Mouse (Mus musculus): ENCODE measurements at regions not wholly inside any gene's neighbourhood (a gene's known extent, or its start where the extent isn't known, plus 50 kb on each side); places are given as distances from the start of the nearest gene placed in this dataset.
A peak's percentile ranks its signal among the peaks of the same experiment; 100 is the strongest.

GRCm38 (mm10) chr11:7371835-7372234, 158.1 kb upstream of the Igfbp3 start:
- no peak overlapping the region for H3K9ac ChIP-seq (ENCODE audit: low read depth, low read length)
- no peak for ATAC-seq (ENCODE audit: low read depth)
- DNase-seq (ENCODE audit: low spot score), result peak; percentile 45
- H3K9me3 ChIP-seq (ENCODE audit: control insufficient read depth, low read length), result no peaks in the 10 kb centered on the region
- H3K27ac ChIP-seq (replicated peaks; ENCODE audit: low read depth, low read length), result no peak overlapping the region
- no peaks in the 10 kb centered on the region for H3K36me3 ChIP-seq (ENCODE audit: control insufficient read depth, insufficient read depth, low read length)
- 60% methylated on average over 1 of the region's 1 CpGs for WGBS
- H3K4me1 ChIP-seq (ENCODE audit: control insufficient read depth, insufficient read depth, low read length), result no peaks in the 10 kb centered on the region
- H3K4me3 ChIP-seq (ENCODE audit: low read depth, low read length), result no peak overlapping the region
- H3K27me3 ChIP-seq (replicated peaks; ENCODE audit: control insufficient read depth, insufficient read depth, low read length), result no peaks in the 10 kb centered on the region
- no peak overlapping the region for H3K4me2 ChIP-seq (ENCODE audit: low read depth, low read length)

- Histone ChIP-seq H3K4me1 (ENCODE audit: control insufficient read depth, insufficient read depth, low read length) (no peaks in the 10 kb centered on the region), H3K27me3 (replicated peaks; ENCODE audit: control insufficient read depth, insufficient read depth, low read length) (no peaks in the 10 kb centered on the region), H3K9ac (ENCODE audit: low read depth, low read length) (no peak overlapping the region), H3K4me2 (ENCODE audit: low read depth, low read length) (no peak overlapping the region), H3K4me3 (ENCODE audit: low read depth, low read length) (no peak overlapping the region), H3K9me3 (ENCODE audit: control insufficient read depth, low read length) (no peaks in the 10 kb centered on the region), H3K27ac (replicated peaks; ENCODE audit: low read depth, low read length) (no peak overlapping the region), H3K36me3 (ENCODE audit: control insufficient read depth, insufficient read depth, low read length) (no peaks in the 10 kb centered on the region)
- 97% methylated on average over 3 of the region's 3 CpGs for WGBS
- DNase-seq (ENCODE audit: low spot score) (no peak), ATAC-seq (ENCODE audit: low read depth) (no peak)
Measured at GRCm38 (mm10) chr11:7361388-7361787, 147.7 kb upstream of the Igfbp3 start.

GRCm38 (mm10) chr11:7348601-7349000, 134.9 kb upstream of the Igfbp3 start:
- Histone ChIP-seq H3K4me3 (ENCODE audit: low read depth, low read length) (no peak overlapping the region), H3K4me2 (ENCODE audit: low read depth, low read length) (no peak overlapping the region), H3K36me3 (ENCODE audit: control insufficient read depth, insufficient read depth, low read length) (no peaks in the 10 kb centered on the region), H3K9me3 (ENCODE audit: control insufficient read depth, low read length) (no peaks in the 10 kb centered on the region), H3K9ac (ENCODE audit: low read depth, low read length) (no peak overlapping the region), H3K27me3 (replicated peaks; ENCODE audit: control insufficient read depth, insufficient read depth, low read length) (no peaks in the 10 kb centered on the region), H3K4me1 (ENCODE audit: control insufficient read depth, insufficient read depth, low read length) (0 out of 2 replicates have a peak, but pooled peaks cover 3% of the 10 kb centered on the region), H3K27ac (replicated peaks; ENCODE audit: low read depth, low read length) (no peak overlapping the region)
- DNase-seq (ENCODE audit: low spot score) (peak; percentile 45), ATAC-seq (ENCODE audit: low read depth) (no peak)
- WGBS, result 62% methylated on average over 1 of the region's 1 CpGs

GRCm38 (mm10) chr11:7337826-7338225, 124.1 kb upstream of the Igfbp3 start:
- Histone ChIP-seq H3K4me1 (ENCODE audit: control insufficient read depth, insufficient read depth, low read length) (no peaks in the 10 kb centered on the region), H3K9me3 (ENCODE audit: control insufficient read depth, low read length) (peaks cover 14% of the 10 kb centered on the region), H3K9ac (ENCODE audit: low read depth, low read length) (no peak overlapping the region), H3K4me3 (ENCODE audit: low read depth, low read length) (no peak overlapping the region), H3K27me3 (replicated peaks; ENCODE audit: control insufficient read depth, insufficient read depth, low read length) (no peaks in the 10 kb centered on the region), H3K27ac (replicated peaks; ENCODE audit: low read depth, low read length) (no peak overlapping the region), H3K36me3 (ENCODE audit: control insufficient read depth, insufficient read depth, low read length) (no peaks in the 10 kb centered on the region), H3K4me2 (ENCODE audit: low read depth, low read length) (no peak overlapping the region)
- no peak for ATAC-seq (ENCODE audit: low read depth)
- DNase-seq (ENCODE audit: low spot score), result no peak

GRCm38 (mm10) chr11:7317409-7317970, 103.8 kb upstream of the Igfbp3 start:
- H3K36me3 ChIP-seq (ENCODE audit: control insufficient read depth, insufficient read depth, low read length), result no peaks in the 10 kb centered on the region
- no peak overlapping the region for H3K27ac ChIP-seq (replicated peaks; ENCODE audit: low read depth, low read length)
- no peak overlapping the region for H3K4me2 ChIP-seq (ENCODE audit: low read depth, low read length)
- DNase-seq (ENCODE audit: low spot score), result no peak
- WGBS, result 66% methylated on average over 3 of the region's 3 CpGs
- ATAC-seq (ENCODE audit: low read depth), result no peak
- no peak overlapping the region for H3K9ac ChIP-seq (ENCODE audit: low read depth, low read length)
- no peaks in the 10 kb centered on the region for H3K27me3 ChIP-seq (replicated peaks; ENCODE audit: control insufficient read depth, insufficient read depth, low read length)
- no peaks in the 10 kb centered on the region for H3K4me1 ChIP-seq (ENCODE audit: control insufficient read depth, insufficient read depth, low read length)
- no peak overlapping the region for H3K4me3 ChIP-seq (ENCODE audit: low read depth, low read length)
- H3K9me3 ChIP-seq (ENCODE audit: control insufficient read depth, low read length), result no peaks in the 10 kb centered on the region

- DNase-seq (ENCODE audit: low spot score) (no peak), ATAC-seq (ENCODE audit: low read depth) (no peak)
- Histone ChIP-seq H3K27me3 (replicated peaks; ENCODE audit: control insufficient read depth, insufficient read depth, low read length) (no peaks in the 10 kb centered on the region), H3K4me2 (ENCODE audit: low read depth, low read length) (no peak overlapping the region), H3K9ac (ENCODE audit: low read depth, low read length) (no peak overlapping the region), H3K27ac (replicated peaks; ENCODE audit: low read depth, low read length) (no peak overlapping the region), H3K4me3 (ENCODE audit: low read depth, low read length) (no peak overlapping the region), H3K4me1 (ENCODE audit: control insufficient read depth, insufficient read depth, low read length) (no peaks in the 10 kb centered on the region), H3K36me3 (ENCODE audit: control insufficient read depth, insufficient read depth, low read length) (no peaks in the 10 kb centered on the region), H3K9me3 (ENCODE audit: control insufficient read depth, low read length) (no peaks in the 10 kb centered on the region)
Measured at GRCm38 (mm10) chr11:7296252-7296651, 82.5 kb upstream of the Igfbp3 start.

GRCm38 (mm10) chr11:7289242-7289938, 75.7 kb upstream of the Igfbp3 start:
- DNase-seq (ENCODE audit: low spot score), result no peak
- Histone ChIP-seq H3K36me3 (ENCODE audit: control insufficient read depth, insufficient read depth, low read length) (no peaks in the 10 kb centered on the region), H3K27ac (replicated peaks; ENCODE audit: low read depth, low read length) (no peak overlapping the region), H3K4me2 (ENCODE audit: low read depth, low read length) (no peak overlapping the region), H3K4me1 (ENCODE audit: control insufficient read depth, insufficient read depth, low read length) (peaks cover 11% of the 10 kb centered on the region), H3K9ac (ENCODE audit: low read depth, low read length) (no peak overlapping the region), H3K27me3 (replicated peaks; ENCODE audit: control insufficient read depth, insufficient read depth, low read length) (no peaks in the 10 kb centered on the region), H3K4me3 (ENCODE audit: low read depth, low read length) (no peak overlapping the region), H3K9me3 (ENCODE audit: control insufficient read depth, low read length) (no peaks in the 10 kb centered on the region)
- no peak for ATAC-seq (ENCODE audit: low read depth)
- 82% methylated on average over 8 of the region's 8 CpGs for WGBS

GRCm38 (mm10) chr11:7284836-7285490, 71.2 kb upstream of the Igfbp3 start:
- WGBS, result 8% methylated on average over 4 of the region's 4 CpGs
- Histone ChIP-seq H3K4me3 (ENCODE audit: low read depth, low read length) (no peak overlapping the region), H3K36me3 (ENCODE audit: control insufficient read depth, insufficient read depth, low read length) (no peaks in the 10 kb centered on the region), H3K27me3 (replicated peaks; ENCODE audit: control insufficient read depth, insufficient read depth, low read length) (no peaks in the 10 kb centered on the region), H3K4me2 (ENCODE audit: low read depth, low read length) (no peak overlapping the region), H3K27ac (replicated peaks; ENCODE audit: low read depth, low read length) (peak overlapping the region; percentile 52), H3K9ac (ENCODE audit: low read depth, low read length) (no peak overlapping the region), H3K9me3 (ENCODE audit: control insufficient read depth, low read length) (no peaks in the 10 kb centered on the region), H3K4me1 (ENCODE audit: control insufficient read depth, insufficient read depth, low read length) (peaks cover 30% of the 10 kb centered on the region)
- peak; percentile 80 for DNase-seq (ENCODE audit: low spot score)
- ATAC-seq (ENCODE audit: low read depth), result peak; percentile 48; the same call in 1 of the 2 replicates

All from embryonic facial prominence, embryonic 14.5 days (tissue).